Mouse (Mus musculus): Measurements from ENCODE around the gene Farsa.

DNA sequence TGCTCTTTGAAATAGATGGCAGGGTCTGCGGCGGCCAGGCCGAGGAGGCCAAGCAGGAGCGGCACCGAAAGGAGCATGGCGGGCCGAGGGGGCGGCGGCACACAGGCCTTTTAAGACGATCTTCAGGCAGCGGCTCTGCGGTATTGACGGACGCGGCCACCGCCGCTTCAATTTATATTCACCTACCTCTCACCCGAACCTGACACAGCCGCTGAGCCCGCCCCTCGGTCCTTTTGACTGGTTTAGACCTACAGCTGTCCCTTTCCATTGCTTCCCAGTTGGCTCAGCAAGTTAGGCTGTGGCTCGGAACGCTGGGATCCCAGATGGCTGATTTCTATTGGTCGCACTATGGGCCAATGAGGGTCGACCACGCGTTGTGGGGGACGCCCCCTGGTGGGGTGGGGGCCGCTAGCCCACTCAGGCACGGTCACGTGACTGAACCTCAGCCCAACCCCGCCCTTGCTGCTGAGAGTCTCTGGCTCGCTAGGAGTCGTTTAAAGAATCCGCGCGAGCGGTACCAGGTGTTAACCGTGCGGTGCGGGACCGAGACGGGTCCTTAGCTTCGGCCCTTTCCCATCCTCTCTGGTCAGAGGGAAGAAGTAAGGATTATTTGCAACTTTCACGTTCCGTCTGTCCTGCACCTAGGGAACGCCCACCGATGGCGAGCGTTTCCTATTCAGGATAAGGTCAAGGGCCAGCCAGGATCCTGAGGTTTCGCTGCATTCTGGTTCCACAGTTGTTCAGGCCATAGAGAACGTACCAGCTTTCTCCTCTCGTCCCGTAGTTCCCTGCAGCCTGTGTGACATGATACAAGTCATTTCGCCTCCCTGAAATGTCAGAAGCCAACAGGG, 9.8 kb upstream of the Farsa start, which contains the start of gene Calr:
- peak; percentile 98 for TF ChIP-seq USF1 (IDR thresholded peaks at IDR 0.05; ENCODE audit: low read depth)
- no peak for TF ChIP-seq CTCF (IDR thresholded peaks at IDR 0.05; ENCODE audit: control insufficient read depth, insufficient read depth, insufficient read length)
- TF ChIP-seq MYOD1 (IDR thresholded peaks at IDR 0.05; ENCODE audit: control insufficient read depth, insufficient read length, low read depth): no peak
- TF ChIP-seq MYOG (IDR thresholded peaks at IDR 0.05; ENCODE audit: control insufficient read depth, extremely low read depth, insufficient read length): no peak
- TF ChIP-seq MAX (IDR thresholded peaks at IDR 0.05): peak; percentile 59
- no peak for TF ChIP-seq CEBPB (IDR thresholded peaks at IDR 0.05; ENCODE audit: low read depth)
